Mouse (Mus musculus): ENCODE measurements around the gene Klf13.

Klf13 gene

GRCm38 (mm10) chr7:63911383-63912233 is 27.1 kb downstream of the Klf13 start:
- in situ Hi-C loops (cut with MboI, MseI): loop anchor here in 1 of 2 experiments (10.0 kb wide), 1 partner anchor 1863 kb away; no protein-coding TSS in a partner anchor

- in situ Hi-C loops (cut with MboI, MseI): loop anchor here in 1 of 2 experiments (10.0 kb wide), 1 partner anchor 1864 kb away; no protein-coding TSS in a partner anchor
These were observed 27.8 kb downstream of the Klf13 start for GRCm38 (mm10) chr7:63910912-63911311.

- in situ Hi-C loops (cut with MboI, MseI): loop anchor here in 1 of 2 experiments (10.0 kb wide), 1 partner anchor 1865 kb away; no protein-coding TSS in a partner anchor
These were observed 28.5 kb downstream of the Klf13 start for GRCm38 (mm10) chr7:63910225-63910624.

GRCm38 (mm10) chr7:63908496-63909285 is 30.0 kb downstream of the Klf13 start:
- in situ Hi-C loops (cut with MboI, MseI): no loop called here

- in situ Hi-C loops (cut with MboI, MseI): no loop called here
These were observed 30.8 kb downstream of the Klf13 start for GRCm38 (mm10) chr7:63907778-63908495.

GRCm38 (mm10) chr7:63905642-63906041 is 33.1 kb downstream of the Klf13 start:
- in situ Hi-C loops (cut with MboI, MseI): no loop called here

GRCm38 (mm10) chr7:63905190-63905589 is 33.5 kb downstream of the Klf13 start:
- in situ Hi-C loops (cut with MboI, MseI): no loop called here

GRCm38 (mm10) chr7:63903635-63904380 is 34.9 kb downstream of the Klf13 start:
- in situ Hi-C loops (cut with MboI, MseI): no loop called here

GRCm38 (mm10) chr7:63902604-63903210 is 36.0 kb downstream of the Klf13 start:
- in situ Hi-C loops (cut with MboI, MseI): no loop called here

- in situ Hi-C loops (cut with MboI, MseI): no loop called here
These were observed 36.8 kb downstream of the Klf13 start for GRCm38 (mm10) chr7:63901942-63902341.

GRCm38 (mm10) chr7:63901346-63901745 is 37.4 kb downstream of the Klf13 start:
- in situ Hi-C loops (cut with MboI, MseI): no loop called here

GRCm38 (mm10) chr7:63900411-63900810 is 38.3 kb downstream of the Klf13 start:
- in situ Hi-C loops (cut with MboI, MseI): no loop called here

GRCm38 (mm10) chr7:63899925-63900324 is 38.8 kb downstream of the Klf13 start:
- in situ Hi-C loops (cut with MboI, MseI): loop anchor here in 1 of 2 experiments (5.0 to 25.0 kb wide), 2 partner anchors 83 to 987 kb away; no protein-coding TSS in a partner anchor

GRCm38 (mm10) chr7:63898201-63898600 is 40.5 kb downstream of the Klf13 start:
- in situ Hi-C loops (cut with MboI, MseI): loop anchor here in 1 of 2 experiments (5.0 to 25.0 kb wide), 2 partner anchors 81 to 989 kb away; no protein-coding TSS in a partner anchor

- in situ Hi-C loops (cut with MboI, MseI): loop anchor here in 1 of 2 experiments (5.0 to 25.0 kb wide), 2 partner anchors 80 to 990 kb away; no protein-coding TSS in a partner anchor
These were observed 41.1 kb downstream of the Klf13 start for GRCm38 (mm10) chr7:63897655-63898054.

GRCm38 (mm10) chr7:63896968-63897468 is 41.7 kb downstream of the Klf13 start:
- in situ Hi-C loops (cut with MboI, MseI): loop anchor here in 1 of 2 experiments (5.0 to 25.0 kb wide), 2 partner anchors 80 to 990 kb away; no protein-coding TSS in a partner anchor

GRCm38 (mm10) chr7:63896276-63896967 is 42.3 kb downstream of the Klf13 start:
- in situ Hi-C loops (cut with MboI, MseI): loop anchor here in 1 of 2 experiments (5.0 to 25.0 kb wide), 2 partner anchors 79 to 991 kb away; no protein-coding TSS in a partner anchor

- in situ Hi-C loops (cut with MboI, MseI): loop anchor here in 1 of 2 experiments (5.0 to 25.0 kb wide), 2 partner anchors 78 to 992 kb away; no protein-coding TSS in a partner anchor
These were observed 43.5 kb downstream of the Klf13 start for GRCm38 (mm10) chr7:63895223-63895622.

GRCm38 (mm10) chr7:63894662-63895061 is 44.1 kb downstream of the Klf13 start:
- in situ Hi-C loops (cut with MboI, MseI): loop anchor here in 1 of 2 experiments (5.0 to 25.0 kb wide), 2 partner anchors 77 to 993 kb away; no protein-coding TSS in a partner anchor
